Mouse (Mus musculus) bone marrow macrophage, adult 2 months (primary cell): ENCODE measurements at regions not wholly inside any gene's neighbourhood (a gene's known extent, or its start where the extent isn't known, plus 50 kb on each side); places are given as distances from the start of the nearest gene placed in this dataset.

Experiments
- CTCF ChIP-seq: IDR thresholded peaks from 2 replicates; pipeline ENCODE4 v1.5.1; 2012; ENCODE audit warnings: low read depth, mild to moderate bottlenecking, low read length, moderate library complexity
- POLR2A ChIP-seq: IDR thresholded peaks from 2 replicates; pipeline ENCODE4 v1.6.1; 2012; ENCODE audit warnings: mild to moderate bottlenecking, low read depth, low read length, borderline replicate concordance

DNA sequence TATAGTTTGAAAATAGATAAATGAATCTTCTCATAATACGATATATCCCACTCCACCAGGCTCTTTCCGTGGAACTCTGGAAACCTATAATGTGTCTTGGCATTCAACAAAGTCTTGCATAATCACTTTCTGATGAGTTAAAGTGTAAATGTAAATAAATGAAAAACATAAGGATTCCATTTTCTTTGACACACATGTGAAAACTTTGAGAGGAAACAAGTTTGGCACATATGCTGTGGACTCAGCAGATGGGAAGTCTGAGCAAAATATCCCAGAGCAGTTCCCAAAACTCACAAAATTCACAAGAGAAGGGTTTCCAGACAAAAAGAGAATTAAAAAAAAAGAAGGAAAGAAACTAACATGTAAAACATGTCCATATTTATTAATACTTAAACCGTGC, 645.3 kb upstream of the Adamts5 start:
- TF ChIP-seq CTCF = no peak
- no peak for TF ChIP-seq POLR2A
